Mouse (Mus musculus): ENCODE data around the gene Sec63. TPM values are rescaled to one million over a fixed set of nuclear protein-coding genes. Genes with fewer than 3 reads are reported as not detected.

The Sec63 gene
- total and polyA plus RNA-seq, 3 experiments: 6.0 to 37.6 (median 30.0) TPM

DNA sequence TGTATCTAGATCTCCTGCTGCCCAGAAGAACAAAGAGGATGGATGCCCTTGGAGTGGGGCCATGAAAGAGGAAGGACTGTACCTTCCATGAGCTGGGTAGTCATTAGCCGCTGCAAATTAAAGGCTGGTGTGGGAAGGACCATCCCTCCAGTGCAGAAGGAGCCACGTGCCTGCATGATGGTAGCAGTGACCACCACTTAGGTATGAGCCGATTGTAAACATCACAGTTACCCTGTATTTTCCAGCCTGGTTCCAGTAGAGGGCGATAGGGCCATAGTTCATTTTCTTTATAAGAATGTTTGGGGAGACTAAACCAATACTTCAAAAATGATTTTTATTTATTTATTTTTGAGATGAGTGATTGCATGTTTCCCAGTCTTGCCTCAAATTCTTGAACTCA lies 71.4 kb downstream of the Sec63 start:
- H3K4me3 ChIP-seq: no peak overlapping the region
- no peaks in the 10 kb centered on the region for H3K27me3 ChIP-seq (ENCODE audit: control insufficient read depth, insufficient read depth, low read length)
- TF ChIP-seq EP300 (IDR thresholded peaks at IDR 0.05; ENCODE audit: insufficient read depth, low read depth, low read length) (no peak), CTCF (IDR thresholded peaks at IDR 0.05) (peak; percentile 67)
- intact Hi-C loops (cut with DNase I): no loop called here
- H3K4me1 ChIP-seq (ENCODE audit: control insufficient read depth, insufficient read depth, low read length): no peaks in the 10 kb centered on the region
- no peak overlapping the region for H3K27ac ChIP-seq
- 54% methylated on average over 4 of the region's 4 CpGs for WGBS
- H3K79me2 ChIP-seq (replicated peaks; ENCODE audit: control insufficient read depth, insufficient read depth, low read length): no peaks in the 10 kb centered on the region
- no peak overlapping the region for H3K9ac ChIP-seq (ENCODE audit: low read depth, low read length)
- no peak for DNase-seq
- peaks cover 3% of the 10 kb centered on the region for H3K36me3 ChIP-seq (ENCODE audit: control insufficient read depth, insufficient read depth, low read length)

DNA sequence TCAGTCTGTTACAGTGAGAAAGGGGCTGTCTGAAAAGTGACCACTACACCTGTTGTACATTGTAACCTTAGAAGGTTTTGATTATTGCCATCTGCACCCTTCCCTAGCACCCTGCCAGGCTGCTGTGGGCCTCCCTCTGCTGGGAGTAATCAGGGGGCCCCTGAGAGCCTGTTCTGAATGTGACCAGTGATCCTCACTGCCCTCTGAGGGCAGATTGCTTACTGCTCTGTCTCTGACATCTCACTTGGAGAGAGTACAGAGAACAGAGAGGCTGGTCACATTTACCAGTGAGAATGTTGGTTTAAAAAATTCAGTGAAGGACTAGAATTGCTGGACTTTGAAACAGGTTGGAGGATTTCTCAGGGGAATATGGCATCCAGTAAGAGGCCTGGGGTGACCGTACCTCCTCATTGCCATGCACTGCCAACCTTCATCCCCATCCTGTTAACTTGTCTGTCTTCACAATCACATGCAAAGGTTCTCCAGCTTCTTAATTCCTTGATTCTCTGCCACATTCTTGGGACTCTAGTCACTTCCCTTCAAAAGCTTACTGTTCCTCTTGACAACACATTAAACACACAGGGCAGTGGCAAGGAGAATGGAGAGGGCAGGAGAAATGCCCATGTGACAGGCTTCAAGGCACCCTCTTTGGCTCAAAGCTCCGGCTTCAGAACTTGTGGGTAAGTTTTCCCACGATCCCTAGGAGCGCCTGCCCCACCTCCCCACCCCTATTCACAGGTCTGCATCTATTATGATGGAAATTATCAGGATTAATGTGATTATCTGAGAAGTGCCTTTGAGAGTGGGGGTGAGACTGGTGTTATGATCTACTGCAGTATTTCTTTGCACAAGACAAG lies 72.8 kb downstream of the Sec63 start:
- no peak overlapping the region for H3K27ac ChIP-seq
- H3K4me1 ChIP-seq (ENCODE audit: control insufficient read depth, insufficient read depth, low read length): no peaks in the 10 kb centered on the region
- TF ChIP-seq POLR2A (IDR thresholded peaks at IDR 0.05; ENCODE audit: insufficient read depth, low read depth, low read length) (no peak), CTCF (IDR thresholded peaks at IDR 0.05) (no peak), EP300 (IDR thresholded peaks at IDR 0.05; ENCODE audit: insufficient read depth, low read depth, low read length) (no peak)
- WGBS: 87% methylated on average over 4 of the region's 4 CpGs
- DNase-seq: no peak
- no peaks in the 10 kb centered on the region for H3K79me2 ChIP-seq (replicated peaks; ENCODE audit: control insufficient read depth, insufficient read depth, low read length)
- peaks cover 3% of the 10 kb centered on the region for H3K36me3 ChIP-seq (ENCODE audit: control insufficient read depth, insufficient read depth, low read length)
- no peak overlapping the region for H3K4me3 ChIP-seq
- intact Hi-C loops (cut with DNase I): no loop called here
- no peaks in the 10 kb centered on the region for H3K27me3 ChIP-seq (ENCODE audit: control insufficient read depth, insufficient read depth, low read length)
- no peak overlapping the region for H3K9ac ChIP-seq (ENCODE audit: low read depth, low read length)

GRCm38 (mm10) chr10:42838106-42838505 lies 76.8 kb downstream of the Sec63 start:
- Histone ChIP-seq H3K79me2 (replicated peaks; ENCODE audit: control insufficient read depth, insufficient read depth, low read length) (no peaks in the 10 kb centered on the region), H3K9ac (ENCODE audit: low read depth, low read length) (no peak overlapping the region), H3K4me1 (ENCODE audit: control insufficient read depth, insufficient read depth, low read length) (peaks cover 3% of the 10 kb centered on the region), H3K4me3 (no peak overlapping the region), H3K36me3 (ENCODE audit: control insufficient read depth, insufficient read depth, low read length) (no peaks in the 10 kb centered on the region), H3K27me3 (ENCODE audit: control insufficient read depth, insufficient read depth, low read length) (no peaks in the 10 kb centered on the region), H3K27ac (no peak overlapping the region)
- no peak for DNase-seq
- TF ChIP-seq CTCF (IDR thresholded peaks at IDR 0.05) (no peak), POLR2A (IDR thresholded peaks at IDR 0.05; ENCODE audit: insufficient read depth, low read depth, low read length) (no peak), EP300 (IDR thresholded peaks at IDR 0.05; ENCODE audit: insufficient read depth, low read depth, low read length) (no peak)
- intact Hi-C loops (cut with DNase I): no loop called here
- 82% methylated on average over 4 of the region's 4 CpGs for WGBS

DNA sequence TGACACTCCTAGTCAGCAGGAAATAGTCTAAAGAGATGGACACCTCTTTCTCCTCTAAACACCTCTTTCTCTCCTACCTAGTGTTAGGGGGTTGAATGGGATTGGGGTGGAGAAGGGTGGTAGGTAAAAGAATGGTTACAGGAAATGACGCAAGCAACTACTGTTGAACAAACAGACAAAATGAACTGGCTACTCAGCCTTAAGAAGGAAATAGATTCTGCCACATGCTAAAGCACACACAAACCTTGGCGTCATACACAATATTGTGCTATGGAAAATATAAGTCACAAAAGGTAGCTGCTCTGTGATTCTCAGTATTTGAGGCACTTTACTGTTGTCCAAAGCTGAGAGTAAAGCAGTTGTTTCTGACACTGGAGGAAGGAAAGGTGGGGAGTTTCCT lies 77.4 kb downstream of the Sec63 start:
- no peak overlapping the region for H3K27ac ChIP-seq
- peaks cover 7% of the 10 kb centered on the region for H3K4me1 ChIP-seq (ENCODE audit: control insufficient read depth, insufficient read depth, low read length)
- intact Hi-C loops (cut with DNase I): no loop called here
- no peak overlapping the region for H3K9ac ChIP-seq (ENCODE audit: low read depth, low read length)
- no peak overlapping the region for H3K4me3 ChIP-seq
- DNase-seq: no peak
- H3K27me3 ChIP-seq (ENCODE audit: control insufficient read depth, insufficient read depth, low read length): no peaks in the 10 kb centered on the region
- 67% methylated on average over 2 of the region's 2 CpGs for WGBS
- no peaks in the 10 kb centered on the region for H3K79me2 ChIP-seq (replicated peaks; ENCODE audit: control insufficient read depth, insufficient read depth, low read length)
- TF ChIP-seq POLR2A (IDR thresholded peaks at IDR 0.05; ENCODE audit: insufficient read depth, low read depth, low read length): no peak
- no peak for TF ChIP-seq EP300 (IDR thresholded peaks at IDR 0.05; ENCODE audit: insufficient read depth, low read depth, low read length)
- no peak for TF ChIP-seq CTCF (IDR thresholded peaks at IDR 0.05)
- no peaks in the 10 kb centered on the region for H3K36me3 ChIP-seq (ENCODE audit: control insufficient read depth, insufficient read depth, low read length)

DNA sequence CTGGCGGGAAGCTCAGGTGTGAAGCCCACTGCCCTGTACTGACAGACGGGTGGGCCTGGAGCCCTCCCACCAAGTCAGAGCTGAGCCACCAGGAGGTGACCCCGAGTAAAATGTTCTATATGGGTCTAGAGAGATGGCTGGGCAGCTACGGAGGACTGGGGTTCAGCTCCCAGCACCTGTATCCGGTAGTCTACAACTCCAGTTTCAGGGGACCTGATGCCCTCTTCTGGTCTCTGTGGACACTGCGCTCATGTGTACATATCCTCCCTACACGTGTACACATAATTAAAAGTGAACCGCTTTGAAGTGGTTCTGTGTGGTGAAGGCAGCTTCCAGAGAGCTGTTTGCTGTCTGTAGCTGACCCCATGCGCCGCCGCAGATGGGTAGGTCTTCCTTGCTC lies 78.7 kb downstream of the Sec63 start:
- Histone ChIP-seq H3K4me3 (no peak overlapping the region), H3K27ac (no peak overlapping the region), H3K9ac (ENCODE audit: low read depth, low read length) (no peak overlapping the region), H3K4me1 (ENCODE audit: control insufficient read depth, insufficient read depth, low read length) (peaks cover 9% of the 10 kb centered on the region), H3K27me3 (ENCODE audit: control insufficient read depth, insufficient read depth, low read length) (no peaks in the 10 kb centered on the region), H3K79me2 (replicated peaks; ENCODE audit: control insufficient read depth, insufficient read depth, low read length) (no peaks in the 10 kb centered on the region), H3K36me3 (ENCODE audit: control insufficient read depth, insufficient read depth, low read length) (no peaks in the 10 kb centered on the region)
- TF ChIP-seq POLR2A (IDR thresholded peaks at IDR 0.05; ENCODE audit: insufficient read depth, low read depth, low read length): no peak
- no peak for TF ChIP-seq EP300 (IDR thresholded peaks at IDR 0.05; ENCODE audit: insufficient read depth, low read depth, low read length)
- TF ChIP-seq CTCF (IDR thresholded peaks at IDR 0.05): no peak
- peak in 1 of 2 experiments; percentile 10 for DNase-seq
- intact Hi-C loops (cut with DNase I): loop anchor here (5.0 to 10.0 kb wide), 2 partner anchors 147 to 335 kb away; partner anchors contain the start of genes 9030612E09Rik and Sobp
- 95% methylated on average over 11 of the region's 11 CpGs for WGBS

DNA sequence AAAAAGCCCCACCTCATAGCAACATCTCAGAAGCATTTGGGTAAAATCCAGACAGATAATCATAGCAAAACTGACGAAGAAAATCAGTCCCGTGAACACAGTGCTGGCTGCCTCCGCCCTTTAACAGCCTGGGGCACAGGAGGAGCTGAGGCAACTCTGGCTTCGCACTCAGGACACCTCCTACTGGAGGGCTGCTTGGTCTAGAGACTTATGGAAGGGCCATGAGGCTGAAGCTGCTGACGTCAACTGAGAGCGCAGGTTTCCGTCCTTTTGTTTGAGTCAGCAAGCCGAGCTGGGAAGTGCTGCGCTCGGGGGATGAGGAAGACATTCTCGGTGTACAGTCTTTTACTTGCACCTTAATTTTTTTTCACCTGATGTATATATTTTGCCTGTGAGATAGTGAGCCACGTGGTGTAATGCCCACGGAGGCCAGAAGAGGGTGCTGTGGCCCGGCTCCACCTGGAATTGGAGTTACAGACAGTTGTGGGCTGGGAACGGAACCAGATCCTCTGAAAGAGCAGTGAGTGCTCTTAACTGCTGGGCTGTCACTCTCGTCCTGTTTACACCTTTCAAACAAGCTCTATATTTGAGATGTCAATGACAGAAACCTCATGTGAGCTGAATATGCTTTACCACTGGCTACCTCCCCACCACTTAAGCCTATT lies 80.4 kb downstream of the Sec63 start:
- Histone ChIP-seq H3K36me3 (ENCODE audit: control insufficient read depth, insufficient read depth, low read length) (no peaks in the 10 kb centered on the region), H3K27ac (no peak overlapping the region), H3K4me1 (ENCODE audit: control insufficient read depth, insufficient read depth, low read length) (peaks cover 9% of the 10 kb centered on the region), H3K4me3 (no peak overlapping the region), H3K27me3 (ENCODE audit: control insufficient read depth, insufficient read depth, low read length) (no peaks in the 10 kb centered on the region), H3K79me2 (replicated peaks; ENCODE audit: control insufficient read depth, insufficient read depth, low read length) (no peaks in the 10 kb centered on the region), H3K9ac (ENCODE audit: low read depth, low read length) (no peak overlapping the region)
- DNase-seq: no peak
- intact Hi-C loops (cut with DNase I): loop anchor here (1.0 to 10.0 kb wide), 3 partner anchors 101 to 333 kb away; partner anchors contain the start of genes 9030612E09Rik and Sobp
- 61% methylated on average over 16 of the region's 16 CpGs for WGBS
- peak; percentile 53 for TF ChIP-seq CTCF (IDR thresholded peaks at IDR 0.05)
- TF ChIP-seq POLR2A (IDR thresholded peaks at IDR 0.05; ENCODE audit: insufficient read depth, low read depth, low read length): no peak
- TF ChIP-seq EP300 (IDR thresholded peaks at IDR 0.05; ENCODE audit: insufficient read depth, low read depth, low read length): no peak
